Mouse (Mus musculus) thymus, adult 2 months (tissue): ENCODE measurements at regions not wholly inside any gene's neighbourhood (a gene's known extent, or its start where the extent isn't known, plus 50 kb on each side); places are given as distances from the start of the nearest gene placed in this dataset.

Source experiments
- CTCF ChIP-seq: fragments of 200-500 bp; IDR thresholded peaks from 2 replicates; pipeline ENCODE4 v1.5.1; 2012; ENCODE audit warnings: mild to moderate bottlenecking, control low read depth, low read length, moderate library complexity, borderline replicate concordance; ENCODE audit not compliant: control insufficient read depth, poor library complexity, insufficient read depth; ENCODE audit errors: extremely low read depth
- POLR2A ChIP-seq: fragments of 200-500 bp; IDR thresholded peaks from 2 replicates; pipeline ENCODE4 v1.6.1; 2012; ENCODE audit warnings: mild to moderate bottlenecking, low read length, control low read depth, moderate library complexity; ENCODE audit not compliant: control insufficient read depth, poor library complexity, insufficient read depth; ENCODE audit errors: extremely low read depth

DNA sequence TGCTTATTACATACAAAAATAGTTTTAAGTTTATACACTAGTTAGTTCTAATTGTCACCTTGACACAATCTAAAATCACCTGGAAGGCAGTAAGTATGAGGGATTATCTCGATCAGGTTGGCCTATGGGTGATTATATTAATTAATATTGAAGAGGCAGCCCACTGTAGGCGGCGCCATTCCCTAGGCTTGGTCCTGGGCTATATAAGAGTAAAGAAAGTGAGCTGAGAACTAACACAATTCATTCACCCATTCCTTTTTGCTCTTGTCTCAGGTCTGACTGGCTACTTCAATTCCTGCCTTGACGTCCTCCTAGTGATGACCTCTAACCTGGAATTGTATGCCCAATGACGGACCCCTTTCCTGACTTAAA lies 163.6 kb upstream of the Tgfbr2 start:
- TF ChIP-seq CTCF (no peak), POLR2A (no peak)
